Mouse (Mus musculus) retina, postnatal 7 days (tissue): ENCODE results near the gene Cd86.

ENCODE experiments used
- DNase-seq: peaks from one replicate; pipeline ENCODE4 v3.0.0-alpha.2; 2012; ENCODE audit warnings: low read depth, low spot score

Gene Cd86

GRCm38 (mm10) chr16:36665782-36666181 is at the start of gene Cd86:
Gene Cd86, minus strand, starts transcription at chr16:36666081.
- no peak for DNase-seq

- no peak for DNase-seq
Observed at GRCm38 (mm10) chr16:36711760-36712159, 45.9 kb upstream of the Cd86 start.

GRCm38 (mm10) chr16:36710794-36711193 is 44.9 kb upstream of the Cd86 start:
- DNase-seq, result no peak

- DNase-seq, result no peak
Observed at GRCm38 (mm10) chr16:36709405-36709804, 43.5 kb upstream of the Cd86 start.

GRCm38 (mm10) chr16:36708751-36709150 is 42.9 kb upstream of the Cd86 start:
- DNase-seq, result no peak

GRCm38 (mm10) chr16:36707702-36708423 is 42.0 kb upstream of the Cd86 start:
- DNase-seq, result no peak

GRCm38 (mm10) chr16:36700484-36700883 is 34.6 kb upstream of the Cd86 start:
- DNase-seq, result no peak

GRCm38 (mm10) chr16:36697331-36697730 is 31.4 kb upstream of the Cd86 start:
- no peak for DNase-seq

- no peak for DNase-seq
Observed at GRCm38 (mm10) chr16:36694798-36695290, 29.0 kb upstream of the Cd86 start.

GRCm38 (mm10) chr16:36693818-36694413 is 28.0 kb upstream of the Cd86 start, which contains the start of gene Ildr1:
Gene Ildr1, plus strand, starts transcription at chr16:36693978.
- DNase-seq, result no peak

GRCm38 (mm10) chr16:36691484-36691883 is 25.6 kb upstream of the Cd86 start:
- no peak for DNase-seq

- DNase-seq, result no peak
Observed at GRCm38 (mm10) chr16:36688076-36688475, 22.2 kb upstream of the Cd86 start.

GRCm38 (mm10) chr16:36684325-36684918 is 18.5 kb upstream of the Cd86 start:
- DNase-seq, result no peak

GRCm38 (mm10) chr16:36681829-36682228 is 15.9 kb upstream of the Cd86 start:
- DNase-seq, result no peak

GRCm38 (mm10) chr16:36675902-36676301 is 10.0 kb upstream of the Cd86 start:
- DNase-seq, result no peak

- DNase-seq, result no peak
Observed at GRCm38 (mm10) chr16:36675304-36675703, 9.4 kb upstream of the Cd86 start.

- DNase-seq, result no peak
Observed at GRCm38 (mm10) chr16:36674457-36675204, 8.8 kb upstream of the Cd86 start.

GRCm38 (mm10) chr16:36673196-36673595 is 7.3 kb upstream of the Cd86 start:
- DNase-seq, result no peak

GRCm38 (mm10) chr16:36670590-36670989 is 4.7 kb upstream of the Cd86 start:
- DNase-seq, result no peak

GRCm38 (mm10) chr16:36666448-36667017 is 652 bp upstream of the Cd86 start:
- DNase-seq, result no peak

GRCm38 (mm10) chr16:36663484-36663883 is 2.4 kb downstream of the Cd86 start:
- no peak for DNase-seq

- DNase-seq, result no peak
Observed at GRCm38 (mm10) chr16:36661330-36661729, 4.6 kb downstream of the Cd86 start.
